7 mouse cellular contexts compared by ENCODE assay signal in genomic region chr4:123748726-123749415, GRCm38 (mm10). TPM values are rescaled to one million over a fixed set of nuclear protein-coding genes. Genes with fewer than 3 reads are reported as not detected.
DNase-seq lines count a peak whose midpoint lies in the region; ATAC-seq and TF ChIP-seq lines count a peak whose summit lies in the region.

No protein-coding gene starts in this region.

- H3K4me2 ChIP-seq in embryonic facial prominence, embryonic 14.5 days (ENCODE audit: low read depth, low read length), result peak overlapping the region; percentile 72
- peak overlapping the region; percentile 86 for H3K4me2 ChIP-seq in limb, embryonic 11.5 days (ENCODE audit: low read depth, severe bottlenecking)

- H3K4me1 ChIP-seq in spleen, adult 2 months (ENCODE audit: control insufficient read depth, insufficient read depth, insufficient read length), result peaks cover 7% of the 10 kb centered on the region; the same call in 1 of the 2 replicates
- H3K4me1 ChIP-seq in embryonic facial prominence, embryonic 14.5 days (ENCODE audit: control insufficient read depth, insufficient read depth, low read length), result peaks cover 10% of the 10 kb centered on the region; the same call in 1 of the 2 replicates
- H3K4me1 ChIP-seq in limb, embryonic 11.5 days (ENCODE audit: control insufficient read depth, insufficient read depth, low read length), result peaks cover 7% of the 10 kb centered on the region
- peaks cover 2% of the 10 kb centered on the region; the same call in 1 of the 2 replicates for H3K4me1 ChIP-seq in small intestine, adult 2 months (ENCODE audit: control insufficient read depth, insufficient read depth, insufficient read length, low read length)

- H3K27me3 ChIP-seq in spleen, adult 2 months (ENCODE audit: control insufficient read depth, insufficient read depth, low read length), result no peaks in the 10 kb centered on the region
- H3K27me3 ChIP-seq in embryonic facial prominence, embryonic 14.5 days (replicated peaks; ENCODE audit: control insufficient read depth, insufficient read depth, low read length), result no peaks in the 10 kb centered on the region
- no peaks in the 10 kb centered on the region for H3K27me3 ChIP-seq in limb, embryonic 11.5 days (ENCODE audit: control insufficient read depth, insufficient read depth, low read length)
- H3K27me3 ChIP-seq in small intestine, adult 2 months (ENCODE audit: control insufficient read depth, insufficient read depth, low read length), result no peaks in the 10 kb centered on the region

- ATAC-seq in embryonic facial prominence, embryonic 14.5 days (ENCODE audit: low read depth), result no peak
- ATAC-seq in limb, embryonic 11.5 days (ENCODE audit: insufficient number of reproducible peaks, low FRiP score, low TSS enrichment, low read depth), result no peak

- H3K9ac ChIP-seq in embryonic facial prominence, embryonic 14.5 days (ENCODE audit: low read depth, low read length), result peak overlapping the region; percentile 88
- H3K9ac ChIP-seq in limb, embryonic 11.5 days (ENCODE audit: low read length), result peak overlapping the region; percentile 77

- no peaks in the 10 kb centered on the region for H3K36me3 ChIP-seq in spleen, adult 2 months (ENCODE audit: control insufficient read depth, insufficient read depth, low read length)
- H3K36me3 ChIP-seq in embryonic facial prominence, embryonic 14.5 days (ENCODE audit: control insufficient read depth, insufficient read depth, low read length), result no peaks in the 10 kb centered on the region
- H3K36me3 ChIP-seq in limb, embryonic 11.5 days (ENCODE audit: control insufficient read depth, insufficient read depth, low read length), result no peaks in the 10 kb centered on the region
- H3K36me3 ChIP-seq in small intestine, adult 2 months (ENCODE audit: control insufficient read depth, insufficient read depth, low read length), result no peaks in the 10 kb centered on the region; the same call in none of the 2 replicates

- H3K4me3 ChIP-seq in spleen, adult 2 months (ENCODE audit: extremely low read depth, insufficient read depth, insufficient read length), result peak overlapping the region; percentile 91
- peak overlapping the region; percentile 97 for H3K4me3 ChIP-seq in embryonic facial prominence, embryonic 14.5 days (ENCODE audit: low read depth, low read length)
- H3K4me3 ChIP-seq in limb, embryonic 11.5 days (ENCODE audit: low read depth, low read length), result peak overlapping the region; percentile 98
- peak overlapping the region; percentile 84 for H3K4me3 ChIP-seq in small intestine, adult 2 months (ENCODE audit: low read depth, low read length)

- no peak for TF ChIP-seq CTCF in spleen, adult 2 months (IDR thresholded peaks at IDR 0.05; ENCODE audit: extremely low read depth, insufficient read depth, insufficient read length, insufficient replicate concordance)
- no peak for TF ChIP-seq CTCF in small intestine, adult 2 months (IDR thresholded peaks at IDR 0.05; ENCODE audit: extremely low read depth, insufficient read length, insufficient replicate concordance, low read depth, low read length)

- no peak for TF ChIP-seq POLR2A in spleen, adult 2 months (IDR thresholded peaks at IDR 0.05; ENCODE audit: low read depth, low read length)
- no peak for TF ChIP-seq POLR2A in small intestine, adult 2 months (IDR thresholded peaks at IDR 0.05; ENCODE audit: low read depth, low read length)

- DNase-seq in spleen, adult 2 months (ENCODE audit: low read depth in 1 of 2, low spot score in 2 of 2), result no peak
- DNase-seq in spleen, adult 18-20 months, result no peak
- no peak for DNase-seq in embryonic facial prominence, embryonic 14.5 days (ENCODE audit: low spot score)
- no peak for DNase-seq in limb, embryonic 11.5 days (ENCODE audit: low spot score)
- no peak for DNase-seq in layer of hippocampus, adult 9-11 months
- no peak for DNase-seq in ovary, postnatal 10 days (ENCODE audit: low spot score)

- 0 out of 2 replicates have a peak overlapping the region, but pooled peaks have one; percentile 28 for H3K27ac ChIP-seq in spleen, adult 2 months (ENCODE audit: insufficient read depth, low read length)
- peak overlapping the region; percentile 92; the same call in 1 of the 2 replicates for H3K27ac ChIP-seq in embryonic facial prominence, embryonic 14.5 days (replicated peaks; ENCODE audit: low read depth, low read length)
- no peak overlapping the region for H3K27ac ChIP-seq in limb, embryonic 11.5 days (replicated peaks; ENCODE audit: low read depth, low read length)
- peak overlapping the region; percentile 17 for H3K27ac ChIP-seq in small intestine, adult 2 months (ENCODE audit: insufficient read depth, low read depth, low read length)

- 3% methylated on average over 10 of the region's 10 CpGs for WGBS in spleen, adult 2 months
- WGBS in embryonic facial prominence, embryonic 14.5 days, result 14% methylated on average over 10 of the region's 10 CpGs
- 21% methylated on average over 10 of the region's 10 CpGs for WGBS in limb, embryonic 11.5 days
- WGBS in small intestine, adult 2 months, result 2% methylated on average over 10 of the region's 10 CpGs

- no peaks in the 10 kb centered on the region for H3K9me3 ChIP-seq in embryonic facial prominence, embryonic 14.5 days (ENCODE audit: control insufficient read depth, low read length)
- H3K9me3 ChIP-seq in limb, embryonic 11.5 days (ENCODE audit: control insufficient read depth, low read length), result no peaks in the 10 kb centered on the region

RNA-seq across cellular contexts. Expression of gene Akirin1, which starts 1.3 kb away (rescaled TPM):
- 21.7 and 29.6 TPM in 2 replicates for polyA plus RNA-seq in spleen, adult 2 months (2012; rRNA removed)
- polyA plus RNA-seq in embryonic facial prominence, embryonic 14.5 days (2014; fragmentation: Nextera tagmentation; extraction: Ambion mirVana), result 60.2 and 64.0 TPM in 2 replicates
- polyA plus RNA-seq in limb, embryonic 11.5 days (2014; fragmentation: Nextera tagmentation; extraction: Ambion mirVana), result 68.8 and 69.0 TPM in 2 replicates
- 19.7 and 29.1 TPM in 2 replicates for polyA plus RNA-seq in small intestine, adult 2 months (2012; rRNA removed)

RNA-seq across cellular contexts. Expression of gene Ndufs5, which starts 30.9 kb away (rescaled TPM):
- polyA plus RNA-seq in spleen, adult 2 months (2012; rRNA removed), result 10.4 and 20.3 TPM in 2 replicates
- 367 and 408 TPM in 2 replicates for polyA plus RNA-seq in embryonic facial prominence, embryonic 14.5 days (2014; fragmentation: Nextera tagmentation; extraction: Ambion mirVana)
- polyA plus RNA-seq in limb, embryonic 11.5 days (2014; fragmentation: Nextera tagmentation; extraction: Ambion mirVana), result 327 and 334 TPM in 2 replicates
- 7.1 and 16.5 TPM in 2 replicates for polyA plus RNA-seq in small intestine, adult 2 months (2012; rRNA removed)

RNA-seq across cellular contexts. Expression of gene Rhbdl2, which starts 38.8 kb away (rescaled TPM):
- 0.18 and 0.53 TPM in 2 replicates for polyA plus RNA-seq in spleen, adult 2 months (2012; rRNA removed)
- polyA plus RNA-seq in embryonic facial prominence, embryonic 14.5 days (2014; fragmentation: Nextera tagmentation; extraction: Ambion mirVana), result 3.6 and 4.7 TPM in 2 replicates
- polyA plus RNA-seq in limb, embryonic 11.5 days (2014; fragmentation: Nextera tagmentation; extraction: Ambion mirVana), result 1.3 and 1.7 TPM in 2 replicates
- 3.3 and 6.2 TPM in 2 replicates for polyA plus RNA-seq in small intestine, adult 2 months (2012; rRNA removed)

Comparison
In these comparisons a context has a peak if more than half of its experiments do, and no peak if none do; other contexts are left out.
1. RNA of gene Ndufs5, which starts 30.9 kb away (polyA plus RNA-seq): 367 to 408 TPM in embryonic facial prominence, embryonic 14.5 days and 327 to 334 TPM in limb, embryonic 11.5 days; 7.1 to 16.5 TPM in small intestine, adult 2 months and 10.4 to 20.3 TPM in spleen, adult 2 months; every median in the first group is over 10 times any median in the second.
2. Peak in every context shown above with its lines, with median percentiles within 50 percentile points of each other: H3K4me3 ChIP-seq.